Mouse (Mus musculus) G1E (cell line): ENCODE results near the gene Phactr3. TPM values are rescaled to one million over a fixed set of nuclear protein-coding genes. Genes with fewer than 3 reads are reported as not detected.

Experiments used
- ATAC-seq: 2 replicates; pipeline ENCODE4 v1.8.0; 2016; ENCODE audit warnings: mild to moderate bottlenecking; ENCODE audit not compliant: insufficient number of reproducible peaks, poor library complexity, low FRiP score, severe bottlenecking; ENCODE audit errors: extremely low read depth
- DNase-seq: peaks from one replicate; pipeline ENCODE4 v3.0.0; 2012; ENCODE audit warnings: low spot score
- H3K27me3 ChIP-seq: 2 replicates; pipeline ENCODE4 v1.6.1; 2012; ENCODE audit warnings: mild to moderate bottlenecking, low read length, inconsistent platforms; ENCODE audit not compliant: insufficient read depth
- H3K36me3 ChIP-seq: replicated peaks from 2 replicates; pipeline ENCODE3; 2012; ENCODE audit warnings: mild to moderate bottlenecking, inconsistent platforms
- H3K4me1 ChIP-seq: 2 replicates; pipeline ENCODE4 v1.6.1; 2012; ENCODE audit warnings: low read depth, low read length, inconsistent platforms, mixed read lengths; ENCODE audit not compliant: insufficient read depth
- H3K4me3 ChIP-seq: 2 replicates; pipeline ENCODE4 v1.5.1; 2012; ENCODE audit warnings: low read depth, mild to moderate bottlenecking, inconsistent platforms, low read length, moderate library complexity, mixed read lengths
- H3K9me3 ChIP-seq: replicated peaks from 2 replicates; pipeline ENCODE4 v1.6.1; 2012; ENCODE audit warnings: inconsistent platforms
- CTCF ChIP-seq: IDR thresholded peaks from 2 replicates; pipeline ENCODE4 v1.5.1; 2012; ENCODE audit warnings: low read depth, low read length, inconsistent platforms, mixed read lengths
- GATA1 ChIP-seq: IDR thresholded peaks from 2 replicates; pipeline ENCODE4 v1.6.1; 2012; ENCODE audit warnings: borderline replicate concordance, low read length, inconsistent platforms, mixed read lengths
- GATA2 ChIP-seq: IDR thresholded peaks from 2 replicates; pipeline ENCODE4 v1.6.1; 2012; ENCODE audit warnings: low read depth, low read length, inconsistent platforms, borderline replicate concordance
- POLR2AphosphoS5 ChIP-seq: IDR thresholded peaks from 2 replicates; pipeline ENCODE4 v1.6.1; 2012; ENCODE audit warnings: low read depth, low read length, inconsistent platforms; ENCODE audit not compliant: insufficient replicate concordance
- TAL1 ChIP-seq: conservative IDR thresholded peaks from 2 replicates; pipeline ENCODE4 v1.6.1; 2012; ENCODE audit warnings: low read depth, low read length, inconsistent platforms, mixed read lengths
- polyA plus RNA-seq: library from polyadenylated mRNA; stranded (reverse); fragments of >175 nt; gene quantifications from 2 replicates; pipeline ENCODE4 v1.2.3, GENCODE M21; 2012
- total RNA-seq, 2 experiments: library from RNA; stranded (forward) in 1 of 2; stranded (reverse) in 1 of 2; fragments of 200-1000 nt in 1 of 2; fragments of >200 nt in 1 of 2; fragmentation: Nextera tagmentation in 1 of 2; gene quantifications; 2 replicates each; pipeline ENCODE4 v1.2.3; 2014 to 2017

Phactr3 gene
- total and polyA plus RNA-seq, 3 experiments, result 0.05 TPM; not detected in 2

- DNase-seq (no peak), ATAC-seq (no peak)
- peaks cover 71% of the 10 kb centered on the region for H3K9me3 ChIP-seq
- H3K4me3 ChIP-seq, result no peak overlapping the region
- TF ChIP-seq GATA2 (no peak), TAL1 (no peak), GATA1 (no peak), CTCF (no peak), POLR2AphosphoS5 (no peak)
- H3K27me3 ChIP-seq, result no peaks in the 10 kb centered on the region
- no peaks in the 10 kb centered on the region for H3K4me1 ChIP-seq
- no peaks in the 10 kb centered on the region for H3K36me3 ChIP-seq
Measured at GRCm38 (mm10) chr2:178184251-178184650, 65.5 kb downstream of the Phactr3 start.

- H3K27me3 ChIP-seq, result no peaks in the 10 kb centered on the region
- H3K4me3 ChIP-seq, result no peak overlapping the region
- no peak for TF ChIP-seq CTCF
- no peak for TF ChIP-seq GATA2
- no peak for TF ChIP-seq GATA1
- no peak for TF ChIP-seq TAL1
- TF ChIP-seq POLR2AphosphoS5, result no peak
- DNase-seq, result no peak
- H3K9me3 ChIP-seq, result peaks cover 74% of the 10 kb centered on the region
- no peaks in the 10 kb centered on the region for H3K36me3 ChIP-seq
- no peak for ATAC-seq
- H3K4me1 ChIP-seq, result no peaks in the 10 kb centered on the region
Measured at GRCm38 (mm10) chr2:178184862-178185261, 66.1 kb downstream of the Phactr3 start.

- Histone ChIP-seq H3K4me1 (no peaks in the 10 kb centered on the region), H3K4me3 (no peak overlapping the region), H3K9me3 (peaks cover 89% of the 10 kb centered on the region), H3K27me3 (no peaks in the 10 kb centered on the region), H3K36me3 (no peaks in the 10 kb centered on the region)
- TF ChIP-seq GATA2 (no peak), GATA1 (no peak), CTCF (no peak), TAL1 (no peak), POLR2AphosphoS5 (no peak)
- no peak for DNase-seq
- ATAC-seq, result no peak
Measured at GRCm38 (mm10) chr2:178188988-178189387, 70.2 kb downstream of the Phactr3 start.

GRCm38 (mm10) chr2:178192881-178193280 is 74.1 kb downstream of the Phactr3 start:
- Histone ChIP-seq H3K4me3 (no peak overlapping the region), H3K36me3 (no peaks in the 10 kb centered on the region), H3K27me3 (no peaks in the 10 kb centered on the region), H3K9me3 (peaks cover 88% of the 10 kb centered on the region), H3K4me1 (no peaks in the 10 kb centered on the region)
- TF ChIP-seq CTCF (no peak), TAL1 (no peak), GATA2 (no peak), GATA1 (no peak), POLR2AphosphoS5 (no peak)
- ATAC-seq (no peak), DNase-seq (no peak)

GRCm38 (mm10) chr2:178193445-178193844 is 74.7 kb downstream of the Phactr3 start:
- no peaks in the 10 kb centered on the region for H3K36me3 ChIP-seq
- no peaks in the 10 kb centered on the region for H3K27me3 ChIP-seq
- ATAC-seq, result no peak
- no peaks in the 10 kb centered on the region for H3K4me1 ChIP-seq
- H3K9me3 ChIP-seq, result peaks cover 88% of the 10 kb centered on the region
- H3K4me3 ChIP-seq, result no peak overlapping the region
- no peak for DNase-seq
- no peak for TF ChIP-seq GATA2
- no peak for TF ChIP-seq POLR2AphosphoS5
- TF ChIP-seq GATA1, result no peak
- no peak for TF ChIP-seq TAL1
- no peak for TF ChIP-seq CTCF

- Histone ChIP-seq H3K4me1 (no peaks in the 10 kb centered on the region), H3K9me3 (peaks cover 88% of the 10 kb centered on the region), H3K27me3 (no peaks in the 10 kb centered on the region), H3K4me3 (no peak overlapping the region), H3K36me3 (no peaks in the 10 kb centered on the region)
- TF ChIP-seq POLR2AphosphoS5, result no peak
- no peak for TF ChIP-seq TAL1
- TF ChIP-seq GATA1, result no peak
- TF ChIP-seq GATA2, result no peak
- no peak for TF ChIP-seq CTCF
- ATAC-seq (no peak), DNase-seq (no peak)
Measured at GRCm38 (mm10) chr2:178194908-178195307, 76.1 kb downstream of the Phactr3 start.

- TF ChIP-seq TAL1 (no peak), GATA1 (no peak), GATA2 (no peak), CTCF (no peak), POLR2AphosphoS5 (no peak)
- H3K27me3 ChIP-seq, result no peaks in the 10 kb centered on the region
- ATAC-seq, result no peak
- no peaks in the 10 kb centered on the region for H3K4me1 ChIP-seq
- no peaks in the 10 kb centered on the region for H3K36me3 ChIP-seq
- H3K4me3 ChIP-seq, result no peak overlapping the region
- H3K9me3 ChIP-seq, result peaks cover 87% of the 10 kb centered on the region
- DNase-seq, result no peak
Measured at GRCm38 (mm10) chr2:178196038-178196437, 77.3 kb downstream of the Phactr3 start.
